Mouse (Mus musculus): Measurements from ENCODE around the gene Pde4dip. TPM values are rescaled to one million over a fixed set of nuclear protein-coding genes. Genes with fewer than 3 reads are reported as not detected.

Gene Pde4dip
- total RNA-seq, 2 experiments from 2014 or later: 243 to 274 TPM

GRCm38 (mm10) chr3:97854575-97855384, 33.7 kb downstream of the Pde4dip start:
- peak; percentile 37 to 51 for DNase-seq (ENCODE audit: low spot score in 2 of 2)
- intact Hi-C loops (cut with DNase I): no loop called here

GRCm38 (mm10) chr3:97851803-97852202, 36.7 kb downstream of the Pde4dip start:
- no peak for DNase-seq (ENCODE audit: low spot score in 2 of 2)
- intact Hi-C loops (cut with DNase I): no loop called here

- intact Hi-C loops (cut with DNase I): no loop called here
- no peak for DNase-seq (ENCODE audit: low spot score in 2 of 2)
Observed at GRCm38 (mm10) chr3:97847626-97848025, 40.9 kb downstream of the Pde4dip start.

GRCm38 (mm10) chr3:97846448-97846847, 42.1 kb downstream of the Pde4dip start:
- peak in 1 of 2 experiments; percentile 47 for DNase-seq (ENCODE audit: low spot score in 2 of 2)
- intact Hi-C loops (cut with DNase I): no loop called here

GRCm38 (mm10) chr3:97844821-97845201, 43.7 kb downstream of the Pde4dip start:
- intact Hi-C loops (cut with DNase I): no loop called here

GRCm38 (mm10) chr3:97844163-97844820, 44.2 kb downstream of the Pde4dip start:
- intact Hi-C loops (cut with DNase I): no loop called here
- DNase-seq (ENCODE audit: low spot score in 2 of 2): no peak

More at GRCm38 (mm10) chr3:97844821-97845201, 43.7 kb downstream of the Pde4dip start:
- DNase-seq (ENCODE audit: low spot score in 2 of 2): no peak

- intact Hi-C loops (cut with DNase I): no loop called here
- no peak for DNase-seq (ENCODE audit: low spot score in 2 of 2)
Observed at GRCm38 (mm10) chr3:97842641-97843040, 45.9 kb downstream of the Pde4dip start.

- intact Hi-C loops (cut with DNase I): no loop called here
- DNase-seq (ENCODE audit: low spot score in 2 of 2): no peak
Observed at GRCm38 (mm10) chr3:97840439-97840838, 48.1 kb downstream of the Pde4dip start.

GRCm38 (mm10) chr3:97835888-97836287, 52.6 kb downstream of the Pde4dip start:
- intact Hi-C loops (cut with DNase I): no loop called here
- DNase-seq (ENCODE audit: low spot score in 2 of 2): no peak

- intact Hi-C loops (cut with DNase I): no loop called here
- no peak for DNase-seq (ENCODE audit: low spot score in 2 of 2)
Observed at GRCm38 (mm10) chr3:97834625-97835024, 53.9 kb downstream of the Pde4dip start.

- no peak for DNase-seq (ENCODE audit: low spot score in 2 of 2)
Observed at GRCm38 (mm10) chr3:97831564-97832320, 56.8 kb downstream of the Pde4dip start.

GRCm38 (mm10) chr3:97830622-97831021, 57.9 kb downstream of the Pde4dip start:
- DNase-seq (ENCODE audit: low spot score in 2 of 2): no peak
- intact Hi-C loops (cut with DNase I): no loop called here

More at GRCm38 (mm10) chr3:97831564-97832320, 56.8 kb downstream of the Pde4dip start:
- intact Hi-C loops (cut with DNase I): no loop called here

- intact Hi-C loops (cut with DNase I): no loop called here
- no peak for DNase-seq (ENCODE audit: low spot score in 2 of 2)
Observed at GRCm38 (mm10) chr3:97830122-97830521, 58.4 kb downstream of the Pde4dip start.

- no peak for DNase-seq (ENCODE audit: low spot score in 2 of 2)
- intact Hi-C loops (cut with DNase I): no loop called here
Observed at GRCm38 (mm10) chr3:97828286-97828685, 60.2 kb downstream of the Pde4dip start.

- intact Hi-C loops (cut with DNase I): no loop called here
- DNase-seq (ENCODE audit: low spot score in 2 of 2): no peak
Observed at GRCm38 (mm10) chr3:97825246-97825645, 63.3 kb downstream of the Pde4dip start.

GRCm38 (mm10) chr3:97824744-97825143, 63.8 kb downstream of the Pde4dip start:
- intact Hi-C loops (cut with DNase I): no loop called here
- no peak for DNase-seq (ENCODE audit: low spot score in 2 of 2)

- no peak for DNase-seq (ENCODE audit: low spot score in 2 of 2)
- intact Hi-C loops (cut with DNase I): no loop called here
Observed at GRCm38 (mm10) chr3:97824011-97824711, 64.3 kb downstream of the Pde4dip start.

- no peak for DNase-seq (ENCODE audit: low spot score in 2 of 2)
- intact Hi-C loops (cut with DNase I): no loop called here
Observed at GRCm38 (mm10) chr3:97823438-97823837, 65.1 kb downstream of the Pde4dip start.

GRCm38 (mm10) chr3:97819050-97819449, 69.5 kb downstream of the Pde4dip start:
- DNase-seq (ENCODE audit: low spot score in 2 of 2): no peak
- intact Hi-C loops (cut with DNase I): no loop called here

All from left cerebral cortex, postnatal 14 days (tissue).